Mouse (Mus musculus) thymus, adult 2 months (tissue): ENCODE data around the gene Plekhm2. TPM values are rescaled to one million over a fixed set of nuclear protein-coding genes. Genes with fewer than 3 reads are reported as not detected.

Source experiments
- DNase-seq: peaks from one replicate; pipeline ENCODE4 v3.0.0; 2021
- H3K27ac ChIP-seq: fragments of 200-500 bp; 2 replicates; pipeline ENCODE4 v1.5.1; 2012; ENCODE audit warnings: low read length, control low read depth; ENCODE audit not compliant: control insufficient read depth, insufficient read depth
- H3K27me3 ChIP-seq: fragments of 200-500 bp; 2 replicates; pipeline ENCODE4 v1.6.1; 2012; ENCODE audit warnings: mild to moderate bottlenecking, low read length, moderate library complexity, mixed read lengths; ENCODE audit not compliant: control insufficient read depth, insufficient read depth
- H3K36me3 ChIP-seq: fragments of 200-500 bp; 2 replicates; pipeline ENCODE4 v1.6.1; 2012; ENCODE audit warnings: mild to moderate bottlenecking, low read length, moderate library complexity; ENCODE audit not compliant: control insufficient read depth, insufficient read depth
- H3K4me1 ChIP-seq: fragments of 200-500 bp; replicated peaks from 2 replicates; pipeline ENCODE4 v1.6.1; 2012; ENCODE audit warnings: low read length; ENCODE audit not compliant: control insufficient read depth, insufficient read depth
- H3K4me3 ChIP-seq: fragments of 200-500 bp; 2 replicates; pipeline ENCODE4 v1.5.1; 2012; ENCODE audit warnings: mild to moderate bottlenecking, low read length, control low read depth, moderate library complexity; ENCODE audit not compliant: control insufficient read depth, insufficient read depth
- CTCF ChIP-seq: fragments of 200-500 bp; IDR thresholded peaks from 2 replicates; pipeline ENCODE4 v1.5.1; 2012; ENCODE audit warnings: mild to moderate bottlenecking, control low read depth, low read length, moderate library complexity, borderline replicate concordance; ENCODE audit not compliant: control insufficient read depth, poor library complexity, insufficient read depth; ENCODE audit errors: extremely low read depth
- POLR2A ChIP-seq: fragments of 200-500 bp; IDR thresholded peaks from 2 replicates; pipeline ENCODE4 v1.6.1; 2012; ENCODE audit warnings: mild to moderate bottlenecking, low read length, control low read depth, moderate library complexity; ENCODE audit not compliant: control insufficient read depth, poor library complexity, insufficient read depth; ENCODE audit errors: extremely low read depth
- WGBS: fragments of 180-500 bp; shearing (Covaris S2); methylation state at CpG from one replicate; pipeline ENCODE4 v1.1.7; 2018; 5-methylcytosine and 5-hydroxymethylcytosine counted together
- polyA plus RNA-seq: library from polyadenylated mRNA; depleted of rRNA; stranded (reverse); fragments of >200 nt; gene quantifications from 2 replicates; pipeline ENCODE4 v1.2.3, GENCODE M21; 2012

Plekhm2 gene
- polyA plus RNA-seq, 1 experiment, result 71.4 TPM

DNA sequence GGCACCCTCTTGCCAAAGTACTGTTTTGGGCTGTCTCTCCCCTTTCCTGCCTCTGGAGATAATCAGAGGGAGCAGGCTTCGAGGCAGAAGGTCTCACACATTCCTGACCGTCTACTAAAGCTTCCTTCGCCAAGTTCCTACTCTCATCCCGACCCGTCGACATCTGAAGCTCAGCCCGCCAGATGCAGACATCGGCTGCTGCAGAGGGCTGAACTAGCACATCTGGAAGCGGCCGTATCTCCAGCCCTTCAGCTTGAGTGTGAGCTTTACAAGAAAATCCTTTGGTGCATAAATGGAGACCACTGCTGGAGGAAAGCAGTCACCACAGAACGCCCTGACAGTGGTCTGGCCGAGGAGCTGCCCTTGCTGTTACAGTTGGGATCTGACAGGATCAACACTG lies 16.2 kb upstream of the Plekhm2 start:
- H3K36me3 ChIP-seq, result peaks cover 25% of the 10 kb centered on the region
- H3K4me3 ChIP-seq, result no peak overlapping the region
- H3K27ac ChIP-seq, result no peak overlapping the region
- no peak for DNase-seq
- H3K4me1 ChIP-seq, result no peaks in the 10 kb centered on the region
- no peaks in the 10 kb centered on the region for H3K27me3 ChIP-seq
- TF ChIP-seq POLR2A (no peak), CTCF (no peak)
- 95% methylated on average over 12 of the region's 12 CpGs for WGBS

DNA sequence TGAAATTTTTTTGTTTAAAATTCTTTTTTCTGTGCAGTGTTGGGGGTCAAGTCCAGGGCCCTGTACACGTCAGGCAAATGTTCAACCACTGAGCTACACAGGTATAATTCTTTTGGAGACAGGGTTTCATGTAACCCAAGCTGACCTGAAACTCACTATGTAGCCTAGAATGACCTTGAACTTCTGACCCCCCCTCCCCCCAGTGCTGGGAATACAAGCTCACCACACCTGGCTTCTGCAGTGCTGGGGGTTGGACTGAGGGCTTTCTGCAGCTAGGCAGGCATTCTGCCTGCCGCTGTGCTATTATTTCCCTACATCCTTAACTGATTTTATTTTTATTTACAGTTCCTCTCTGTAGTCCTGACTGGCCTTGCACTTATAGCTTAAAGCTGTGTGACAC lies 14.3 kb upstream of the Plekhm2 start:
- 98% methylated on average over 2 of the region's 2 CpGs for WGBS
- no peaks in the 10 kb centered on the region for H3K4me1 ChIP-seq

DNA sequence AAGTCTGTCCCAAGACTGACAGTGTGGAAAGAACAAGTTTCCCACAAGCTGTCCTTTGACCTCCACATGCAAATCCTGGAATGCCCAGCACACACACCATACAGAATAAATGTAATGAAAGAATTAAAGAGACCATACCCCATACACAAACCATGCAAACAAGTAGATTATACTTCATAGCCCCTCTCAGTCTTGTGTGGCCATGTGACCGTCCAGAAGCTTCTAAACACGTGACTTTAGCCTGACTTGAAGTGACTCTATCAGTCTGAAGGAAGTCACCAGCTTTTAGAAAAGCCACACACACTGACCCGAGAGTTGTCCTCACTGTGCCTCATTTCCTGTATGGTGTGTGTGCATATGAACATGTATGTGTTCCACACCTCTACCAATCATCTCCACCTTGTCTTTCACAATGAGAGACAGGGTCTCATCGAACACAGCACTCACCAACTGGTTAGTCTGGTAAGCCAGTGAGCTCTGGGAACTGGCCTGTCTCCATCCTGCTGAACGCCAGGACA lies 11.8 kb upstream of the Plekhm2 start:
- no peak overlapping the region for H3K4me3 ChIP-seq
- H3K27ac ChIP-seq, result no peak overlapping the region
- TF ChIP-seq POLR2A (no peak), CTCF (no peak)
- no peak for DNase-seq
- no peaks in the 10 kb centered on the region for H3K27me3 ChIP-seq
- H3K36me3 ChIP-seq, result no peaks in the 10 kb centered on the region
- 86% methylated on average over 5 of the region's 5 CpGs for WGBS
- no peaks in the 10 kb centered on the region for H3K4me1 ChIP-seq

More for the DNA sequence above, 14.3 kb upstream of the Plekhm2 start:
- no peak overlapping the region for H3K4me3 ChIP-seq
- peaks cover 7% of the 10 kb centered on the region; the same call in 1 of the 2 replicates for H3K36me3 ChIP-seq
- TF ChIP-seq CTCF, result no peak
- TF ChIP-seq POLR2A, result no peak
- DNase-seq, result no peak
- no peaks in the 10 kb centered on the region for H3K27me3 ChIP-seq
- no peak overlapping the region for H3K27ac ChIP-seq

DNA sequence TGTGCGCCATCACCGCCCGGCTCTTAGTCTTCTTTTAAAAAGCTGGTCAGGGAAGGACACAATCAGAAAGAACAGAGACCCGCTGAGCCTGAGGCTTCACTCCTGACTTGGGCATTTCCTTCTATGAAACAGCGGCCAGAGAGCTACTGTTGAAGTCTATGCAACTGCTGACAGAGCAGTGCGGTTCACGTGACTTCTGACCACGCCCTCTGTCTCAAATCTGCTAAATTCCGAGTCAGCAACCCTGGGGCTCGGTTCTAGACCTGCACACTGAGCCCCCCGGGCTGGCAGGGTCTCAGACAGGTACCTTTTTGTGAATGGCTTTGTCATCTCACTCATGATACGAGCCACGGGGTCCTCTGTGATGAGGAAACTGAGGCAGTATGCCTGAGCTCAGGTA lies 7.6 kb upstream of the Plekhm2 start:
- WGBS, result 86% methylated on average over 13 of the region's 13 CpGs
- H3K4me1 ChIP-seq, result no peaks in the 10 kb centered on the region
- DNase-seq, result no peak

DNA sequence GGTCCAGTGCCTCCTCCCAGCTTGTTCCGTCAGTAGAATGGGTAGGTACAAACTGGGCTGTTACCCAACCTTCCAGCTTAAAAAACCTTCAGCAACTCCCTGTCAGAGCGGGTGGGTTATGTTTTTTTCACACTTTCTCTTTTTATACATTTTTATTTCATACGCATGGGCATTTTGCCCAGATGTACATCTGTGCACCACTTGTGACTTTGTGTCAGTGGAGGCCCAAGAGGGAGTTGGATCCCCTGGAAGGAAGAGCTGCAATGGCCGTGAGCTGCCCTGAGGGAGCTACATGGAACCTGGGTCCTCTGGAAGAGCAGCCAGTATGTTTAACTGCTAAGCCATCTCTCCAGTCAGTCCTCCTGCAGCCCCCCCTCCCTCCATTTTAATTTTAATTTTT lies 6.7 kb upstream of the Plekhm2 start:
- Histone ChIP-seq H3K36me3 (no peaks in the 10 kb centered on the region), H3K27me3 (no peaks in the 10 kb centered on the region), H3K27ac (no peak overlapping the region), H3K4me3 (no peak overlapping the region), H3K4me1 (no peaks in the 10 kb centered on the region)
- DNase-seq, result no peak
- TF ChIP-seq POLR2A (no peak), CTCF (no peak)
- WGBS, result 91% methylated on average over 4 of the region's 4 CpGs

More for the DNA sequence above, 7.6 kb upstream of the Plekhm2 start:
- H3K4me3 ChIP-seq, result no peak overlapping the region
- no peaks in the 10 kb centered on the region for H3K36me3 ChIP-seq
- no peak overlapping the region for H3K27ac ChIP-seq
- H3K27me3 ChIP-seq, result no peaks in the 10 kb centered on the region
- no peak for TF ChIP-seq POLR2A
- no peak for TF ChIP-seq CTCF

DNA sequence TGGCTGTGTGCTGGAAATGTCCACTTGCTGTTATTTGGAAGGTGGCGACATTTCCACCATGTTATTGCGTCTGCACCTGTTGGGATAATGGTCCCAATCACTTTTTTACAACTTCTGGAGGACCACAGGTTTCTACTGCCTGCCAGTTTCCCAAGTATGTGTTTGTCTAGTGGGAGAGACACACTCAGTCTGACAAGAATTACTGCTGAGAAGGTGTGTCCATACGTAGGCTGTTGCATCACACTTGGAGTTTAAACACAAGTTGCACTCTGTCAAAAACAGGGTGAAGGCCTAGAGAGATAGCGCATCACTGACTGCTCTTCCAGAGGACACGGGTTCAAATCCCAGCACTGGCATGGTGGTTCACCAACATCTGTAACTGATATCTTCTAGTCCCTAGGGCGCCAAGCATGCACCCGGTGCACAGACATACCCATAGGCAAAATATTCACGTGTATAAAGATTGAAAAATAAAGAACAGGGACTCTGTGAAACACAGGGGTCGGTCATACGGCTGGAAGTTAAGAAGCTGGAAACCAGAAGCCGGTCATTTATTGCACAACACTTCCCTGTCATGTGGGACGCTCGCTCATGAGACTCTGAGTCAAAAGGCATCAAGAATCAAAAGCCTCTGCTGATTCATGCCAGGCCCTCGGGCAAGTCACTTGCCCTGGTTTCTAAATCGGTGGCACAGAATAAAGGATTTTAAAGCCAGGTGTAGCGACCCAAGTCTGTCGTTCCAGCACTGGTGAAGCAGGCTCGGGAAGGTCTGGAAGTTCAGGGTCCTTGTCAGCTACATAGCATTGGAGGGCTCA lies 5.4 kb upstream of the Plekhm2 start:
- no peak for DNase-seq
- no peak overlapping the region for H3K4me3 ChIP-seq
- H3K4me1 ChIP-seq, result no peaks in the 10 kb centered on the region
- no peaks in the 10 kb centered on the region for H3K36me3 ChIP-seq
- no peaks in the 10 kb centered on the region for H3K27me3 ChIP-seq
- TF ChIP-seq CTCF (no peak), POLR2A (no peak)
- WGBS, result 78% methylated on average over 18 of the region's 18 CpGs
- no peak overlapping the region for H3K27ac ChIP-seq
